Mouse (Mus musculus) myocyte (in vitro differentiated cells): ENCODE data around the gene Ifi35. TPM values are rescaled to one million over a fixed set of nuclear protein-coding genes. Genes with fewer than 3 reads are reported as not detected.
"Not testable (repeated sequence)": the region's sequence is repeated elsewhere in the genome, so short reads cannot be mapped to it uniquely, and the experiment has no call there.

Experiments
- H3K27me3 ChIP-seq: one replicate; pipeline ENCODE4 v1.6.1; 2011; ENCODE audit not compliant: control insufficient read depth, insufficient read depth, insufficient read length
- H3K36me3 ChIP-seq: one replicate; pipeline ENCODE4 v1.6.1; 2011; ENCODE audit not compliant: control insufficient read depth, insufficient read depth
- H3K4me2 ChIP-seq: one replicate; pipeline ENCODE4 v1.6.1; 2011; ENCODE audit warnings: low read depth, control low read depth
- H3K4me3 ChIP-seq: one replicate; pipeline ENCODE4 v1.5.1; 2011; ENCODE audit warnings: mild to moderate bottlenecking, control low read depth, moderate library complexity
- H3K79me2 ChIP-seq: one replicate; pipeline ENCODE4 v1.6.1; 2011; ENCODE audit not compliant: control insufficient read depth, insufficient read depth
- H3ac ChIP-seq: one replicate; pipeline ENCODE4 v1.6.1; 2011; ENCODE audit not compliant: control insufficient read depth, insufficient read length
- CEBPB ChIP-seq: IDR thresholded peaks from 2 replicates; pipeline ENCODE4 v1.6.1; 2011; ENCODE audit warnings: mild to moderate bottlenecking, moderate library complexity; ENCODE audit not compliant: poor library complexity, insufficient read depth, severe bottlenecking
- E2F4 ChIP-seq: IDR thresholded peaks from one replicate; pipeline ENCODE4 v1.6.1; 2011; ENCODE audit warnings: mild to moderate bottlenecking, control low read depth, moderate library complexity; ENCODE audit not compliant: insufficient read depth
- MAX ChIP-seq: IDR thresholded peaks from one replicate; pipeline ENCODE4 v1.6.1; 2011; ENCODE audit warnings: low read depth, mild to moderate bottlenecking, control low read depth
- MYOD1 ChIP-seq, 3 experiments: IDR thresholded peaks; one replicate each; pipeline ENCODE4 v1.6.1; 2011; ENCODE audit warnings: control low read depth in 2 of 3, low read depth in 2 of 3, mild to moderate bottlenecking in 2 of 3, moderate library complexity in 1 of 3; ENCODE audit not compliant: insufficient read length in 2 of 3, control insufficient read depth in 1 of 3
- MYOG ChIP-seq, 3 experiments: IDR thresholded peaks; one replicate each; pipeline ENCODE4 v1.6.1; 2011; ENCODE audit warnings: control low read depth in 2 of 3, low read depth in 2 of 3, mild to moderate bottlenecking in 2 of 3; ENCODE audit not compliant: insufficient read length in 2 of 3, control insufficient read depth in 1 of 3, insufficient read depth in 1 of 3
- POLR2A ChIP-seq: IDR thresholded peaks from one replicate; pipeline ENCODE4 v1.6.1; 2011; ENCODE audit warnings: low read depth, mild to moderate bottlenecking, control low read depth, moderate library complexity; ENCODE audit not compliant: insufficient read length
- POLR2AphosphoS2 ChIP-seq: IDR thresholded peaks from one replicate; pipeline ENCODE4 v1.6.1; 2011; ENCODE audit warnings: low read depth, control low read depth; ENCODE audit not compliant: insufficient read length
- REST ChIP-seq: IDR thresholded peaks from one replicate; pipeline ENCODE4 v1.6.1; 2011; ENCODE audit warnings: mild to moderate bottlenecking, control low read depth, moderate library complexity; ENCODE audit not compliant: insufficient read depth, insufficient read length
- SRF ChIP-seq: IDR thresholded peaks from one replicate; pipeline ENCODE4 v1.6.1; 2011; ENCODE audit warnings: low read depth; ENCODE audit not compliant: control insufficient read depth, insufficient read length
- TCF12 ChIP-seq: IDR thresholded peaks from one replicate; pipeline ENCODE4 v1.6.1; 2011; ENCODE audit warnings: mild to moderate bottlenecking, control low read depth; ENCODE audit not compliant: poor library complexity, insufficient read depth, severe bottlenecking
- TCF3 ChIP-seq: IDR thresholded peaks from one replicate; pipeline ENCODE4 v1.6.1; 2011; ENCODE audit warnings: low read depth, control low read depth; ENCODE audit not compliant: insufficient read length
- USF1 ChIP-seq: IDR thresholded peaks from one replicate; pipeline ENCODE4 v1.6.1; 2011; ENCODE audit warnings: low read depth, mild to moderate bottlenecking, control low read depth, moderate library complexity
- polyA plus RNA-seq: library from polyadenylated mRNA; unstranded; fragments of >200 nt; fragmentation: generic; extraction: Trizol; gene quantifications from one replicate; pipeline ENCODE4 v1.2.1, GENCODE M21; 2012; ENCODE audit warnings: missing spikeins

Gene Ifi35
- polyA plus RNA-seq, 1 experiment: 24.8 TPM

DNA sequence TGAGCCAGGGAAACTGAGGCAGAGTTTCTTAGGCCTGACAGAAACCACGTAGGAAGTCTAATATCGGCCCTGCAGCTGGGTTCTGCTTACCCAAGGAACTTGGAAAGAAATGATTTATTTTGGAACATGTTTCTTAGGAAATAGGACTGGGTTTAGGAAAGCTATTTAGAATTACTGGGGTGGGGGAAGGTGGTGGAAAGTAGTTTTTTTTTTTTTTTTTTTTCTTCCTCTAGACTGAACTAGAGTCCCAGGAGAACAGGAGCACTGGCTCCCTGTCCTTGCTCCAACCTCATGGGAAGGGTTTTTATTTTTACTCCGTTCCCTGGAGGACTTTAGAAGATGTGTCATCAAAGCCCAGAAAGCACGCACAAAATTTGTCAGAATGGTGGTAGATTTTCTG is 20.9 kb downstream of the Ifi35 start:
- no peaks in the 10 kb centered on the region for H3K36me3 ChIP-seq
- H3ac ChIP-seq: no peak overlapping the region
- H3K4me3 ChIP-seq: peak overlapping the region; percentile 97
- no peak overlapping the region for H3K4me2 ChIP-seq
- peaks cover 7% of the 10 kb centered on the region for H3K79me2 ChIP-seq
- TF ChIP-seq E2F4: no peak
- no peak for TF ChIP-seq CEBPB
- TF ChIP-seq POLR2A: no peak
- no peak for TF ChIP-seq MYOD1 (IDR thresholded peaks at IDR 0.05; ENCODE audit: control insufficient read depth in 1 of 3, insufficient read length in 2 of 3, low read depth in 2 of 3)
- TF ChIP-seq USF1: no peak
- no peak for TF ChIP-seq POLR2AphosphoS2
- no peak for TF ChIP-seq TCF12
- no peak for TF ChIP-seq REST
- TF ChIP-seq TCF3: no peak
- no peak for TF ChIP-seq SRF
- TF ChIP-seq MAX: no peak
- no peak for TF ChIP-seq MYOG (IDR thresholded peaks at IDR 0.05; ENCODE audit: control insufficient read depth in 1 of 3, insufficient read depth in 1 of 3, insufficient read length in 2 of 3, low read depth in 2 of 3)
- no peaks in the 10 kb centered on the region for H3K27me3 ChIP-seq

- TF ChIP-seq REST: no peak
- TF ChIP-seq TCF3: no peak
- TF ChIP-seq SRF: no peak
- TF ChIP-seq E2F4: no peak
- no peak for TF ChIP-seq USF1
- TF ChIP-seq MYOG (IDR thresholded peaks at IDR 0.05; ENCODE audit: control insufficient read depth in 1 of 3, insufficient read depth in 1 of 3, insufficient read length in 2 of 3, low read depth in 2 of 3): no peak
- no peak for TF ChIP-seq CEBPB
- TF ChIP-seq POLR2A: no peak
- no peak for TF ChIP-seq MYOD1 (IDR thresholded peaks at IDR 0.05; ENCODE audit: control insufficient read depth in 1 of 3, insufficient read length in 2 of 3, low read depth in 2 of 3)
- H3K4me2 ChIP-seq: no peak overlapping the region
- H3K79me2 ChIP-seq: no peaks in the 10 kb centered on the region
- H3K36me3 ChIP-seq: no peaks in the 10 kb centered on the region
- no peak overlapping the region for H3K4me3 ChIP-seq
- H3ac ChIP-seq: no peak overlapping the region
- H3K27me3 ChIP-seq: no peaks in the 10 kb centered on the region
Measured at GRCm38 (mm10) chr11:101470206-101470605, 22.0 kb downstream of the Ifi35 start.

- H3K79me2 ChIP-seq: no peaks in the 10 kb centered on the region
- H3K4me2 ChIP-seq: no peak overlapping the region
- H3K4me3 ChIP-seq: no peak overlapping the region
- H3K27me3 ChIP-seq: no peaks in the 10 kb centered on the region
- H3K36me3 ChIP-seq: no peaks in the 10 kb centered on the region
- H3ac ChIP-seq: no peak overlapping the region
- no peak for TF ChIP-seq MYOD1 (IDR thresholded peaks at IDR 0.05; ENCODE audit: control insufficient read depth in 1 of 3, insufficient read length in 2 of 3, low read depth in 2 of 3)
- TF ChIP-seq USF1: no peak
- no peak for TF ChIP-seq POLR2A
- TF ChIP-seq E2F4: no peak
- no peak for TF ChIP-seq REST
- no peak for TF ChIP-seq TCF3
- no peak for TF ChIP-seq TCF12
- TF ChIP-seq SRF: no peak
- no peak for TF ChIP-seq POLR2AphosphoS2
Measured at GRCm38 (mm10) chr11:101471926-101472325, 23.7 kb downstream of the Ifi35 start.

DNA sequence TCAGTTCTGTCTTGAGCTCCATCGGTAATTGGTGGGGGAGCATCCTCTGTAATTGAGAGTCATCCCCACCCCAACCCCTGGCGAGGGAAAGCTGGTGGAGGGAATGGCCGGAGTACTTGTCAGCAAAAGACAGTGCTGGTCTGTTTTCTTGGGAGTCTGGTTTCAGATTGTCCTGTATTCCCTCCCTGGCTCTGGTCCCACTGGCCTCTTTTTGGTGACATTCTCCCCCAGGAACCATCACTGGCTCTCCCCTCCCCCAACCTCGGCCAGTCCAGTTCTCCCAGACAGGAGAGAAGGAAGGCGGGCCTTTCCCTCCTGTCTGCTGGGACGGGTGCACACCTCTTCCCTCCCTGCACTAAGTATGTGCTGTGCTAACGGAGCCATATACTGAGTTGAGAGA is 24.1 kb downstream of the Ifi35 start:
- no peak for TF ChIP-seq POLR2A
- no peak for TF ChIP-seq MAX
- no peak for TF ChIP-seq MYOG (IDR thresholded peaks at IDR 0.05; ENCODE audit: control insufficient read depth in 1 of 3, insufficient read depth in 1 of 3, insufficient read length in 2 of 3, low read depth in 2 of 3)
- TF ChIP-seq E2F4: no peak
- TF ChIP-seq REST: no peak
- TF ChIP-seq USF1: no peak
- TF ChIP-seq TCF3: no peak
- no peak for TF ChIP-seq SRF
- TF ChIP-seq TCF12: no peak
- TF ChIP-seq MYOD1 (IDR thresholded peaks at IDR 0.05; ENCODE audit: control insufficient read depth in 1 of 3, insufficient read length in 2 of 3, low read depth in 2 of 3): no peak
- TF ChIP-seq POLR2AphosphoS2: no peak
- TF ChIP-seq CEBPB: no peak

DNA sequence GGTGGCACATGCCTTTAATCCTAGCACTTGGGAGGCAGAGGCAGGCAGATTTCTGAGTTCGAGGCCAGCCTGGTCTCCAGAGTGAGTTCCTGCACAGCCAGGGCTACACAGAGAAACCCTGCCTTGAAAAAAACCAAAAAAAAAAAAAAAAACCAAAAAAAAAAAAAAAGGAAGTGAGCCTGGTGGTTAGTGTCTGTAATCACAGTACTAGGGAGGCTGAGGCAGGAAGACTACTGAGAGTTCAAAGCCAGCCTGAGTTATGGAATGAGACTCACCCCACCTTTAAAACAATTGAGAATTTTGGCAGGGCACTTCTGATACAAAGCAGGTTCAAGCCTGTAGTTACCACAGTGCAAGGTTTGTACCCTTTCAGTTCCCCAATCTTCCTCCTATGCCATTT is 25.5 kb downstream of the Ifi35 start:
- H3K4me2 ChIP-seq, H3K36me3 ChIP-seq, H3K27me3 ChIP-seq, H3K4me3 ChIP-seq, H3ac ChIP-seq, H3K79me2 ChIP-seq: not testable (repeated sequence)

More for the DNA sequence above, 24.1 kb downstream of the Ifi35 start:
- Histone ChIP-seq H3K27me3 (no peaks in the 10 kb centered on the region), H3K79me2 (no peaks in the 10 kb centered on the region), H3K4me2 (no peak overlapping the region), H3K4me3 (no peak overlapping the region), H3ac (no peak overlapping the region), H3K36me3 (no peaks in the 10 kb centered on the region)
